ENCODE assay signal across 19 mouse cellular contexts in genomic region chr1:78340584-78340983, GRCm38 (mm10).
"Had no signal": no experiment of that assay in that cellular context is flagged by ENCODE, and none has a peak within 500 bp of the region (broad histone marks: within the 10 kb centered on the region; RNA-seq: fewer than 3 reads in every experiment).

No protein-coding gene starts in this region.

- H3K4me3 ChIP-seq: lung, embryonic 15.5 days; midbrain, embryonic 10.5 days; midbrain, embryonic 12.5 days; myocyte; neural tube, embryonic 13.5 days; neural tube, embryonic 15.5 days had no signal

- H3K36me3 ChIP-seq: lung, embryonic 15.5 days; midbrain, embryonic 10.5 days; midbrain, embryonic 12.5 days; neural tube, embryonic 13.5 days; neural tube, embryonic 15.5 days had no signal

- H3K27ac ChIP-seq: liver, embryonic 14.5 days; lung, embryonic 15.5 days; midbrain, embryonic 10.5 days; midbrain, embryonic 12.5 days; neural tube, embryonic 13.5 days; neural tube, embryonic 15.5 days had no signal

- H3K27me3 ChIP-seq: lung, embryonic 15.5 days had no signal

- DNase-seq: lung, adult 18-20 months; lung, postnatal 10 days; lung, postnatal 4 days; midbrain, embryonic 14.5 days; retina, postnatal 1 day; right cerebral cortex, adult 18-20 months; right cerebral cortex, postnatal 25 days; right cerebral cortex, postnatal 4 days; spleen, adult 18-20 months; thymus, adult 18-20 months; thymus, postnatal 25 days; thymus, postnatal 4 days had no signal
